Mouse (Mus musculus): Measurements from ENCODE around the gene Triap1. TPM values are rescaled to one million over a fixed set of nuclear protein-coding genes. Genes with fewer than 3 reads are reported as not detected.

Triap1 gene
- polyA plus RNA-seq, 1 experiment: 30.3 TPM

- WGBS: 0% methylated on average over 5 of the region's 5 CpGs
- Histone ChIP-seq H3K4me1 (ENCODE audit: control insufficient read depth, insufficient read depth, low read length) (peaks cover 4% of the 10 kb centered on the region; the same call in 1 of the 2 replicates), H3K27me3 (ENCODE audit: control insufficient read depth, insufficient read depth, low read length) (no peaks in the 10 kb centered on the region), H3K27ac (ENCODE audit: insufficient read depth, low read length) (no peak overlapping the region), H3K4me3 (replicated peaks; ENCODE audit: insufficient read depth, low read depth, low read length) (peak overlapping the region; percentile 84)
- peak; percentile 80 for TF ChIP-seq CTCF (IDR thresholded peaks at IDR 0.05; ENCODE audit: borderline replicate concordance, insufficient read depth, low read depth, low read length)
- TF ChIP-seq POLR2A (IDR thresholded peaks at IDR 0.05; ENCODE audit: borderline replicate concordance, insufficient read depth, low read length): no peak
- peak; percentile 75 to 80 for DNase-seq
Measured at GRCm38 (mm10) chr5:115347564-115347963, 6.5 kb downstream of the Triap1 start.

GRCm38 (mm10) chr5:115348546-115349224, 7.7 kb downstream of the Triap1 start, which contains the start of gene Cox6a1:
TSS of gene Cox6a1 (minus strand) at chr5:115348981.
- H3K4me3 ChIP-seq (replicated peaks; ENCODE audit: insufficient read depth, low read depth, low read length): peak within 1 kb of the TSS; percentile 99
- peaks cover 4% of the 10 kb centered on the region; the same call in 1 of the 2 replicates for H3K4me1 ChIP-seq (ENCODE audit: control insufficient read depth, insufficient read depth, low read length)
- WGBS: under 1% methylated on average over 74 of the region's 74 CpGs
- DNase-seq: peak; percentile 99
- no peaks in the 10 kb centered on the region for H3K27me3 ChIP-seq (ENCODE audit: control insufficient read depth, insufficient read depth, low read length)
- peak within 1 kb of the TSS; percentile 73 for H3K27ac ChIP-seq (ENCODE audit: insufficient read depth, low read length)
- TF ChIP-seq CTCF (IDR thresholded peaks at IDR 0.05; ENCODE audit: borderline replicate concordance, insufficient read depth, low read depth, low read length) (no peak), POLR2A (IDR thresholded peaks at IDR 0.05; ENCODE audit: borderline replicate concordance, insufficient read depth, low read length) (peak; percentile 88)

- TF ChIP-seq CTCF (IDR thresholded peaks at IDR 0.05; ENCODE audit: borderline replicate concordance, insufficient read depth, low read depth, low read length): no peak
- WGBS: under 1% methylated on average over 18 of the region's 18 CpGs
- Histone ChIP-seq H3K4me3 (replicated peaks; ENCODE audit: insufficient read depth, low read depth, low read length) (peak overlapping the region; percentile 99), H3K4me1 (ENCODE audit: control insufficient read depth, insufficient read depth, low read length) (peaks cover 4% of the 10 kb centered on the region; the same call in 1 of the 2 replicates), H3K27me3 (ENCODE audit: control insufficient read depth, insufficient read depth, low read length) (no peaks in the 10 kb centered on the region), H3K27ac (ENCODE audit: insufficient read depth, low read length) (peak overlapping the region; percentile 71)
- DNase-seq: no peak
Measured at GRCm38 (mm10) chr5:115349225-115349555, 8.2 kb downstream of the Triap1 start.

- Histone ChIP-seq H3K27ac (ENCODE audit: insufficient read depth, low read length) (no peak overlapping the region), H3K4me1 (ENCODE audit: control insufficient read depth, insufficient read depth, low read length) (peaks cover 4% of the 10 kb centered on the region; the same call in 1 of the 2 replicates), H3K4me3 (replicated peaks; ENCODE audit: insufficient read depth, low read depth, low read length) (no peak overlapping the region), H3K27me3 (ENCODE audit: control insufficient read depth, insufficient read depth, low read length) (no peaks in the 10 kb centered on the region)
- DNase-seq: no peak
- no peak for TF ChIP-seq POLR2A (IDR thresholded peaks at IDR 0.05; ENCODE audit: borderline replicate concordance, insufficient read depth, low read length)
- no peak for TF ChIP-seq CTCF (IDR thresholded peaks at IDR 0.05; ENCODE audit: borderline replicate concordance, insufficient read depth, low read depth, low read length)
- 79% methylated on average over 5 of the region's 5 CpGs for WGBS
Measured at GRCm38 (mm10) chr5:115351348-115351747, 10.3 kb downstream of the Triap1 start.

GRCm38 (mm10) chr5:115355070-115355469, 14.0 kb downstream of the Triap1 start:
- no peak for DNase-seq
- Histone ChIP-seq H3K27ac (ENCODE audit: insufficient read depth, low read length) (no peak overlapping the region), H3K27me3 (ENCODE audit: control insufficient read depth, insufficient read depth, low read length) (no peaks in the 10 kb centered on the region), H3K4me1 (ENCODE audit: control insufficient read depth, insufficient read depth, low read length) (no peaks in the 10 kb centered on the region), H3K4me3 (replicated peaks; ENCODE audit: insufficient read depth, low read depth, low read length) (no peak overlapping the region)
- TF ChIP-seq CTCF (IDR thresholded peaks at IDR 0.05; ENCODE audit: borderline replicate concordance, insufficient read depth, low read depth, low read length) (no peak), POLR2A (IDR thresholded peaks at IDR 0.05; ENCODE audit: borderline replicate concordance, insufficient read depth, low read length) (no peak)
- WGBS: 63% methylated on average over 13 of the region's 13 CpGs

GRCm38 (mm10) chr5:115358872-115359271, 17.8 kb downstream of the Triap1 start:
- Histone ChIP-seq H3K4me3 (replicated peaks; ENCODE audit: insufficient read depth, low read depth, low read length) (no peak overlapping the region), H3K27me3 (ENCODE audit: control insufficient read depth, insufficient read depth, low read length) (no peaks in the 10 kb centered on the region), H3K4me1 (ENCODE audit: control insufficient read depth, insufficient read depth, low read length) (no peaks in the 10 kb centered on the region)

GRCm38 (mm10) chr5:115359438-115359837, 18.4 kb downstream of the Triap1 start:
- TF ChIP-seq CTCF (IDR thresholded peaks at IDR 0.05; ENCODE audit: borderline replicate concordance, insufficient read depth, low read depth, low read length) (no peak), POLR2A (IDR thresholded peaks at IDR 0.05; ENCODE audit: borderline replicate concordance, insufficient read depth, low read length) (no peak)
- DNase-seq: no peak
- no peaks in the 10 kb centered on the region for H3K27me3 ChIP-seq (ENCODE audit: control insufficient read depth, insufficient read depth, low read length)
- H3K4me3 ChIP-seq (replicated peaks; ENCODE audit: insufficient read depth, low read depth, low read length): no peak overlapping the region
- WGBS: 82% methylated on average over 8 of the region's 8 CpGs
- no peaks in the 10 kb centered on the region for H3K4me1 ChIP-seq (ENCODE audit: control insufficient read depth, insufficient read depth, low read length)
- no peak overlapping the region for H3K27ac ChIP-seq (ENCODE audit: insufficient read depth, low read length)

More at GRCm38 (mm10) chr5:115358872-115359271, 17.8 kb downstream of the Triap1 start:
- no peak overlapping the region for H3K27ac ChIP-seq (ENCODE audit: insufficient read depth, low read length)
- WGBS: 5% methylated on average over 12 of the region's 12 CpGs
- peak; percentile 73 to 88 for DNase-seq
- TF ChIP-seq CTCF (IDR thresholded peaks at IDR 0.05; ENCODE audit: borderline replicate concordance, insufficient read depth, low read depth, low read length): peak; percentile 94
- no peak for TF ChIP-seq POLR2A (IDR thresholded peaks at IDR 0.05; ENCODE audit: borderline replicate concordance, insufficient read depth, low read length)

GRCm38 (mm10) chr5:115359851-115360372, 18.9 kb downstream of the Triap1 start:
- no peaks in the 10 kb centered on the region for H3K27me3 ChIP-seq (ENCODE audit: control insufficient read depth, insufficient read depth, low read length)
- DNase-seq: no peak
- H3K4me1 ChIP-seq (ENCODE audit: control insufficient read depth, insufficient read depth, low read length): no peaks in the 10 kb centered on the region
- no peak overlapping the region for H3K4me3 ChIP-seq (replicated peaks; ENCODE audit: insufficient read depth, low read depth, low read length)
- 80% methylated on average over 5 of the region's 5 CpGs for WGBS
- TF ChIP-seq POLR2A (IDR thresholded peaks at IDR 0.05; ENCODE audit: borderline replicate concordance, insufficient read depth, low read length) (no peak), CTCF (IDR thresholded peaks at IDR 0.05; ENCODE audit: borderline replicate concordance, insufficient read depth, low read depth, low read length) (no peak)
- no peak overlapping the region for H3K27ac ChIP-seq (ENCODE audit: insufficient read depth, low read length)
